Mouse (Mus musculus) inflammation-experienced regulatory T-cells, adult 16 weeks (primary cell): ENCODE measurements around the gene Rab11fip3. TPM values are rescaled to one million over a fixed set of nuclear protein-coding genes. Genes with fewer than 3 reads are reported as not detected.

ENCODE experiments used
- polyA plus RNA-seq: library from polyadenylated mRNA; unstranded; fragments of 100-300 nt; shearing (Covaris generic); gene quantifications from one replicate; pipeline ENCODE4 v1.2.1, GENCODE M21; 2017

Gene Rab11fip3
- 2.0 TPM for polyA plus RNA-seq

GRCm38 (mm10) chr17:26068831-26069739 is at the start of gene Rab11fip3:
Gene Rab11fip3, minus strand, starts transcription at chr17:26069555.

GRCm38 (mm10) chr17:26113181-26113948 is 44.0 kb upstream of the Rab11fip3 start, which contains the start of gene Tmem8:
Gene Tmem8, plus strand, starts transcription at chr17:26113299.

GRCm38 (mm10) chr17:26095121-26095740 is 25.9 kb upstream of the Rab11fip3 start, which contains the start of gene Nme4:
Gene Nme4, minus strand, starts transcription at chr17:26095602.

GRCm38 (mm10) chr17:26089905-26090632 is 20.7 kb upstream of the Rab11fip3 start, which contains the start of gene Decr2:
Gene Decr2, minus strand, starts transcription at chr17:26090337.

GRCm38 (mm10) chr17:25985306-25986294 is 83.8 kb downstream of the Rab11fip3 start, which contains the start of gene Capn15:
Gene Capn15, minus strand, starts transcription at chr17:25985796.

GRCm38 (mm10) chr17:25951803-25952623 is 117.3 kb downstream of the Rab11fip3 start, which contains the start of gene A930017K11Rik:
Gene A930017K11Rik, minus strand, starts transcription at chr17:25952565.

GRCm38 (mm10) chr17:25944366-25945163 is 124.8 kb downstream of the Rab11fip3 start, which contains the start of the genes Pigq and Nhlrc4:
Gene Pigq, minus strand, starts transcription at chr17:25944936.
Gene Nhlrc4, minus strand, starts transcription at chr17:25944961.

Other genes starting within 250 kb of the Rab11fip3 start
- gene Wdr24, start 245.9 kb downstream of the Rab11fip3 start, polyA plus RNA-seq: 54.5 TPM
- gene Jmjd8, start 240.7 kb downstream of the Rab11fip3 start, polyA plus RNA-seq: 46.5 TPM
- gene Stub1, start 236.2 kb downstream of the Rab11fip3 start, polyA plus RNA-seq: 123 TPM
- gene Rhbdl1, start 232.3 kb downstream of the Rab11fip3 start, polyA plus RNA-seq: 0.80 TPM
- gene Gm20683, start 227.8 kb downstream of the Rab11fip3 start, polyA plus RNA-seq: 0.59 TPM
- 49.6 TPM for gene Rhot2, start 224.7 kb downstream of the Rab11fip3 start, polyA plus RNA-seq
- gene Wdr90, start 208.1 kb downstream of the Rab11fip3 start, polyA plus RNA-seq: 9.9 TPM
- gene Mcrip2, start 200.8 kb downstream of the Rab11fip3 start, polyA plus RNA-seq: 6.3 TPM
- gene Mettl26, start 194.5 kb downstream of the Rab11fip3 start, polyA plus RNA-seq: 103 TPM
- 1.0 TPM for gene Wfikkn1, start 188.7 kb downstream of the Rab11fip3 start, polyA plus RNA-seq
- gene Rab40c, start 149.8 kb downstream of the Rab11fip3 start, polyA plus RNA-seq: 9.1 TPM
- 76.3 TPM for gene Pigq, start 124.6 kb downstream of the Rab11fip3 start, polyA plus RNA-seq
- gene Nhlrc4, start 124.6 kb downstream of the Rab11fip3 start, polyA plus RNA-seq: not detected
- gene A930017K11Rik, start 117.0 kb downstream of the Rab11fip3 start, polyA plus RNA-seq: not detected
- 27.9 TPM for gene Capn15, start 83.8 kb downstream of the Rab11fip3 start, polyA plus RNA-seq
- gene Decr2, start 20.8 kb upstream of the Rab11fip3 start, polyA plus RNA-seq: 37.0 TPM
- gene Nme4, start 26.0 kb upstream of the Rab11fip3 start, polyA plus RNA-seq: 1.2 TPM
- 6.5 TPM for gene Tmem8, start 43.7 kb upstream of the Rab11fip3 start, polyA plus RNA-seq
- 88.5 TPM for gene Mrpl28, start 53.9 kb upstream of the Rab11fip3 start, polyA plus RNA-seq
- 6.9 TPM for gene Axin1, start 69.1 kb upstream of the Rab11fip3 start, polyA plus RNA-seq
- 0.17 TPM for gene Pdia2, start 129.5 kb upstream of the Rab11fip3 start, polyA plus RNA-seq
- 12.0 TPM for gene Rgs11, start 133.4 kb upstream of the Rab11fip3 start, polyA plus RNA-seq
- not detected for gene Arhgdig, start 138.2 kb upstream of the Rab11fip3 start, polyA plus RNA-seq
- 33.4 TPM for gene Fam234a, start 174.7 kb upstream of the Rab11fip3 start, polyA plus RNA-seq
- gene Luc7l, start 183.3 kb upstream of the Rab11fip3 start, polyA plus RNA-seq: 115 TPM